Mouse (Mus musculus): ENCODE data around the gene Slc24a1. TPM values are rescaled to one million over a fixed set of nuclear protein-coding genes. Genes with fewer than 3 reads are reported as not detected.

Gene Slc24a1
- polyA plus RNA-seq, 1 experiment from 2014 or later, result 0.09 TPM

DNA sequence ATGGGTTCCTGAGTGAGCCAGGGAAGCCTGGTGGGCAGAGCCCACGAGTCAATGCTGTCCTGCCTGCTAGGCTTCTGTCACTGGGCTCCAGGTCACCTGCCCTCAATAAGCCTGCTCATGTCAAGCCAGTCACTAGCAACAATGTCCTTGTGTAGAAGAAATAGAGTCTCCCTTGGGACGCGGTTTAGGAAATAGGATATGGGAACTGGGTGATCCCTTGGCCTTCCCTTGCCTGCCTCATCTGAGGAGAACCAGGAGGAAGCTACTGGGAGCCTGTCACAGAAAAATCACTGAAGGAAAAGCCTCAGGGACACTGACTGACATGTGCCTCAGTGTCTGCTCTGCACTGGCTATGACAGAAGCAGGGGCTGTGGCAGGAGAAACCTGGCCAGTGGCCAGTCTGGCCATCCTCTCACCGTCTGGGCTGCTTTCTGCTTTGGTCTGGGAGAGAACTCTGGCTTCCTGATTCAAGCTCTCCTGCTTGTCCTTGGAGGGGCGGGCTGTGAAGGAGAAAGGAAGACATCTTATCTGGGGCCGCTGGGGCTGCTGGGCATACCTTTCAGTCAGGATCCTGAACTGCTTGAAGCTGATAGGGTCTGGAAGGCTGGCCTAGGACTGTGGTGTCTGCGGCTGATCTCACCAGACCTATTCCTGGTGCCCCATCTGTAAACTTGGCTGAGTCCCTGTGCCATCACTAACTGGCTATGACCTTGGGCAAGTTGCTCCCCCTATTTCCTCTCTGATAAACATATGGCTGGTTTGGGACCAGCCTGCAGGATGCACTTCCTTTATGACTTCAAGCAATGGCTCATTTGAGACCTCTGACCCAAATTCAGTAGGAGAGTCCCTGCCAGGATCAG is 19.4 kb downstream of the Slc24a1 start:
- DNase-seq (no peak), ATAC-seq (ENCODE audit: low FRiP score, low TSS enrichment) (no peak)
- Histone ChIP-seq H3K9ac (replicated peaks; ENCODE audit: low read length) (no peak overlapping the region), H3K4me2 (ENCODE audit: low read length) (no peak overlapping the region), H3K9me3 (ENCODE audit: control insufficient read depth, low read length) (no peaks in the 10 kb centered on the region), H3K27me3 (ENCODE audit: control insufficient read depth, insufficient read depth, low read length) (no peaks in the 10 kb centered on the region), H3K27ac (replicated peaks; ENCODE audit: low read depth, low read length) (no peak overlapping the region), H3K4me1 (ENCODE audit: control insufficient read depth, insufficient read depth, low read length) (no peaks in the 10 kb centered on the region), H3K36me3 (ENCODE audit: control insufficient read depth, insufficient read depth, low read length) (no peaks in the 10 kb centered on the region), H3K4me3 (replicated peaks; ENCODE audit: low read depth, low read length) (no peak overlapping the region)
- 81% methylated on average over 7 of the region's 7 CpGs for WGBS

- Histone ChIP-seq H3K9ac (replicated peaks; ENCODE audit: low read length) (no peak overlapping the region), H3K27ac (replicated peaks; ENCODE audit: low read depth, low read length) (no peak overlapping the region), H3K4me1 (ENCODE audit: control insufficient read depth, insufficient read depth, low read length) (no peaks in the 10 kb centered on the region), H3K36me3 (ENCODE audit: control insufficient read depth, insufficient read depth, low read length) (no peaks in the 10 kb centered on the region), H3K4me3 (replicated peaks; ENCODE audit: low read depth, low read length) (no peak overlapping the region), H3K4me2 (ENCODE audit: low read length) (no peak overlapping the region), H3K9me3 (ENCODE audit: control insufficient read depth, low read length) (no peaks in the 10 kb centered on the region), H3K27me3 (ENCODE audit: control insufficient read depth, insufficient read depth, low read length) (no peaks in the 10 kb centered on the region)
- 81% methylated on average over 4 of the region's 4 CpGs for whole genome bisulfite sequencing
- ATAC-seq (ENCODE audit: low FRiP score, low TSS enrichment) (no peak), DNase-seq (no peak)
Measured at GRCm38 (mm10) chr9:64930256-64930655, 21.2 kb downstream of the Slc24a1 start.

DNA sequence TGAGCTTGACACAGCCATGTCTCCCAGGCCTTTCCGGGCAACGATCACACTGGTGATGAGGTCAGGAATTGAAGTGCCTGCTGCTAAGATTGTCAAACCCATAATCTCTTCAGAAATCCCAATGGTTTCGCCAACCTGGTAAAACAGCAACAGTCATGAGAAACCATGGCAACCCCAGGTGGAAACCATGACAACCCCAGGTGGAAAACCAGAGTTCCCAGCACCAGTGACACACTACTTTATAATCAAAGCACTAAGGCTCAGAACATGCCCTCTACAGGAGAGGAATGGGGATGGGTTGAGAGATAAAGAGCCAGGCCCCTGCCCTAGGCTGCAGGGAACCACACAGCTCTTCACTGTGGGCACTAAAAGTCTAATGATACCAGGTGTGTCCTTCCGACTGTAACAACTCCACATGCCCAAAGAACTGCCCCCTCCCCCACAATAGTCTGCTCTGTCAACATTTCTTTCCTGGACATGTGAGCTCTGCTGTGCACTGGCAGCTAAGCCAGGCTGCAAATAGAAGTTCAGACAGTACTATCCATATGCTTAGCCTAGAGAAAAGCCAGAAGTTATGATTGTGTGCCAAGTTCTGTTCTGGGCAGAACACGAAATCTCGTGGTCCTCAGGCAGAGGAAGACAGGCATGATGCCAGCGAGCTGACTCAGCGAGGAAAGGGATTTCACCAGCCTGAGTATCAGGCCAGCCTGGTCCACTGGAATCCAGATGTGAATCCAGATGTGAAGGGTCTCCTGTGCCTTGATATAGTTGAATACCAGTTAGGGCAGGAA is 25.0 kb downstream of the Slc24a1 start:
- Histone ChIP-seq H3K27ac (replicated peaks; ENCODE audit: low read depth, low read length) (no peak overlapping the region), H3K4me3 (replicated peaks; ENCODE audit: low read depth, low read length) (no peak overlapping the region), H3K4me1 (ENCODE audit: control insufficient read depth, insufficient read depth, low read length) (no peaks in the 10 kb centered on the region), H3K4me2 (ENCODE audit: low read length) (no peak overlapping the region), H3K36me3 (ENCODE audit: control insufficient read depth, insufficient read depth, low read length) (no peaks in the 10 kb centered on the region), H3K9ac (replicated peaks; ENCODE audit: low read length) (no peak overlapping the region), H3K9me3 (ENCODE audit: control insufficient read depth, low read length) (no peaks in the 10 kb centered on the region), H3K27me3 (ENCODE audit: control insufficient read depth, insufficient read depth, low read length) (no peaks in the 10 kb centered on the region)
- 81% methylated on average over 8 of the region's 8 CpGs for WGBS
- no peak for DNase-seq
- ATAC-seq (ENCODE audit: low FRiP score, low TSS enrichment), result no peak

DNA sequence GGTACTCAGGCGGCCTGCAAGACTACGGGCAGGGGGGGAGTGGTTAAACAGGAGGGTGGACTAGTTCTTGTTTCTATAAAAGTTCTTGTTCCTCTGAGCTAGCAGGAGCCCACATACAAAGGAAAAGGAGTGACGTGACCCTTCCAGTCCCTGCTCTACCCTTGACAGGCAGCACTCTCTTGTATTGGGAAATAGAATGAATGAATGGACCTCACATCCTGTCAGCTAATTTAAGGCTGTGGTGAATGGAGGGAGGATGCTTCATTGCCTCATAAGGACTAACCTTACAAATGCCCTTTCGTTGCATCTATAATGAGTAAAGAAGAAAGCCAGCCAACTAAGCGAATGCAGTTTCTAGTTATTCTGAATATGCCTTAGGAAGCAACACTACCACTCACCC is 25.6 kb downstream of the Slc24a1 start:
- no peak for ATAC-seq (ENCODE audit: low FRiP score, low TSS enrichment)
- Histone ChIP-seq H3K4me2 (ENCODE audit: low read length) (no peak overlapping the region), H3K36me3 (ENCODE audit: control insufficient read depth, insufficient read depth, low read length) (no peaks in the 10 kb centered on the region), H3K27me3 (ENCODE audit: control insufficient read depth, insufficient read depth, low read length) (no peaks in the 10 kb centered on the region), H3K9me3 (ENCODE audit: control insufficient read depth, low read length) (no peaks in the 10 kb centered on the region), H3K9ac (replicated peaks; ENCODE audit: low read length) (no peak overlapping the region), H3K4me1 (ENCODE audit: control insufficient read depth, insufficient read depth, low read length) (no peaks in the 10 kb centered on the region), H3K4me3 (replicated peaks; ENCODE audit: low read depth, low read length) (no peak overlapping the region), H3K27ac (replicated peaks; ENCODE audit: low read depth, low read length) (no peak overlapping the region)
- DNase-seq, result no peak
- WGBS, result 75% methylated on average over 5 of the region's 5 CpGs

DNA sequence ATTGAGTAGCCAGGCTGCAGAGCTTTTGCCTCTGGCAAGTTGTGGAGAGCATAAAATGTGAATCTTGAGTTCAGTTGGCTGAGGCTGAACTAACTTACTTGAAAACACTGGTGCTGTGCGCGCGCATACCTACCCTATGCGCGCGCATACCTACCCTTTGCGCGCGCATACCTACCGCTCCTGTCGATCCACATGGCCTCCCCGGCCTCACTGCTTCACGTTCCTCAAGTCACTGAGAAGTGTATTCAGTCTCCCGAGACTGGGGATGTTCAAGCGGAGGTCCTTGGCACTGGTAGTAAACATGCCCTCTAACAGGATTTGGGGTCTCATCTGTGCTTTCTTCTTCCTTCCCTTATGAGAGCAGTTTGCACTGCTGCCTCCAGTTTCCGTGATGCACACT is 32.8 kb downstream of the Slc24a1 start:
- ATAC-seq (ENCODE audit: low FRiP score, low TSS enrichment) (no peak), DNase-seq (no peak)
- Histone ChIP-seq H3K9ac (replicated peaks; ENCODE audit: low read length) (no peak overlapping the region), H3K27ac (replicated peaks; ENCODE audit: low read depth, low read length) (no peak overlapping the region), H3K4me3 (replicated peaks; ENCODE audit: low read depth, low read length) (no peak overlapping the region), H3K4me1 (ENCODE audit: control insufficient read depth, insufficient read depth, low read length) (no peaks in the 10 kb centered on the region), H3K27me3 (ENCODE audit: control insufficient read depth, insufficient read depth, low read length) (no peaks in the 10 kb centered on the region), H3K9me3 (ENCODE audit: control insufficient read depth, low read length) (no peaks in the 10 kb centered on the region), H3K36me3 (ENCODE audit: control insufficient read depth, insufficient read depth, low read length) (peaks cover 18% of the 10 kb centered on the region), H3K4me2 (ENCODE audit: low read length) (peak overlapping the region; percentile 21)
- WGBS, result 30% methylated on average over 16 of the region's 16 CpGs

- 90% methylated on average over 4 of the region's 4 CpGs for WGBS
- Histone ChIP-seq H3K4me1 (ENCODE audit: control insufficient read depth, insufficient read depth, low read length) (no peaks in the 10 kb centered on the region), H3K36me3 (ENCODE audit: control insufficient read depth, insufficient read depth, low read length) (peaks cover 52% of the 10 kb centered on the region), H3K9ac (replicated peaks; ENCODE audit: low read length) (no peak overlapping the region), H3K27me3 (ENCODE audit: control insufficient read depth, insufficient read depth, low read length) (no peaks in the 10 kb centered on the region), H3K9me3 (ENCODE audit: control insufficient read depth, low read length) (no peaks in the 10 kb centered on the region), H3K4me3 (replicated peaks; ENCODE audit: low read depth, low read length) (no peak overlapping the region), H3K4me2 (ENCODE audit: low read length) (no peak overlapping the region), H3K27ac (replicated peaks; ENCODE audit: low read depth, low read length) (no peak overlapping the region)
- no peak for DNase-seq
- no peak for ATAC-seq (ENCODE audit: low FRiP score, low TSS enrichment)
Measured at GRCm38 (mm10) chr9:64914629-64915028, 36.8 kb downstream of the Slc24a1 start.

GRCm38 (mm10) chr9:64913973-64914372 is 37.4 kb downstream of the Slc24a1 start:
- Histone ChIP-seq H3K27ac (replicated peaks; ENCODE audit: low read depth, low read length) (no peak overlapping the region), H3K4me1 (ENCODE audit: control insufficient read depth, insufficient read depth, low read length) (no peaks in the 10 kb centered on the region), H3K4me2 (ENCODE audit: low read length) (no peak overlapping the region), H3K9ac (replicated peaks; ENCODE audit: low read length) (no peak overlapping the region), H3K36me3 (ENCODE audit: control insufficient read depth, insufficient read depth, low read length) (peaks cover 55% of the 10 kb centered on the region), H3K27me3 (ENCODE audit: control insufficient read depth, insufficient read depth, low read length) (no peaks in the 10 kb centered on the region), H3K9me3 (ENCODE audit: control insufficient read depth, low read length) (no peaks in the 10 kb centered on the region), H3K4me3 (replicated peaks; ENCODE audit: low read depth, low read length) (no peak overlapping the region)
- ATAC-seq (ENCODE audit: low FRiP score, low TSS enrichment) (no peak), DNase-seq (no peak)
- WGBS, result 94% methylated on average over 2 of the region's 2 CpGs

- H3K4me1 ChIP-seq (ENCODE audit: control insufficient read depth, insufficient read depth, low read length), result no peaks in the 10 kb centered on the region
- no peak for ATAC-seq (ENCODE audit: low FRiP score, low TSS enrichment)
- no peaks in the 10 kb centered on the region for H3K27me3 ChIP-seq (ENCODE audit: control insufficient read depth, insufficient read depth, low read length)
- 94% methylated on average over 4 of the region's 4 CpGs for WGBS
- H3K36me3 ChIP-seq (ENCODE audit: control insufficient read depth, insufficient read depth, low read length), result peaks cover 50% of the 10 kb centered on the region
- no peak overlapping the region for H3K4me2 ChIP-seq (ENCODE audit: low read length)
- H3K9ac ChIP-seq (replicated peaks; ENCODE audit: low read length), result no peak overlapping the region
- no peak overlapping the region for H3K27ac ChIP-seq (replicated peaks; ENCODE audit: low read depth, low read length)
- H3K4me3 ChIP-seq (replicated peaks; ENCODE audit: low read depth, low read length), result no peak overlapping the region
- no peaks in the 10 kb centered on the region for H3K9me3 ChIP-seq (ENCODE audit: control insufficient read depth, low read length)
- DNase-seq, result no peak
Measured at GRCm38 (mm10) chr9:64913406-64913805, 38.0 kb downstream of the Slc24a1 start.
